Mouse (Mus musculus) erythroblast, embryonic 14.5 days (primary cell): ENCODE results near the gene Fyn. TPM values are rescaled to one million over a fixed set of nuclear protein-coding genes. Genes with fewer than 3 reads are reported as not detected.

ENCODE experiments used
- H3K27me3 ChIP-seq: 2 replicates; pipeline ENCODE4 v1.6.1; 2012; ENCODE audit warnings: inconsistent platforms; ENCODE audit not compliant: control insufficient read depth
- H3K36me3 ChIP-seq: 2 replicates; pipeline ENCODE4 v1.6.1; 2012; ENCODE audit warnings: mild to moderate bottlenecking, inconsistent platforms; ENCODE audit not compliant: control insufficient read depth
- H3K4me1 ChIP-seq: 2 replicates; pipeline ENCODE4 v1.6.1; 2012; ENCODE audit warnings: inconsistent platforms; ENCODE audit not compliant: control insufficient read depth
- H3K4me3 ChIP-seq: replicated peaks from 2 replicates; pipeline ENCODE3; 2012; ENCODE audit warnings: moderate library complexity, mild to moderate bottlenecking, inconsistent platforms
- H3K9me3 ChIP-seq: 2 replicates; pipeline ENCODE4 v1.6.1; 2012; ENCODE audit warnings: low read length, inconsistent platforms, mixed read lengths; ENCODE audit not compliant: control insufficient read depth
- GATA1 ChIP-seq: IDR thresholded peaks from 2 replicates; pipeline ENCODE4 v1.6.1; 2012; ENCODE audit warnings: low read length, inconsistent platforms, mixed read lengths
- TAL1 ChIP-seq: IDR thresholded peaks from 3 replicates; pipeline ENCODE4 v1.6.1; 2012; ENCODE audit warnings: low read length, inconsistent platforms, mixed read lengths
- polyA plus RNA-seq: library from polyadenylated mRNA; stranded (reverse); fragments of >175 nt; gene quantifications from 2 replicates; pipeline ENCODE4 v1.2.3, GENCODE M21; 2012

Gene Fyn
- polyA plus RNA-seq, 1 experiment: 1.1 TPM

- Histone ChIP-seq H3K4me3 (no peak overlapping the region), H3K4me1 (no peaks in the 10 kb centered on the region), H3K9me3 (no peaks in the 10 kb centered on the region), H3K27me3 (no peaks in the 10 kb centered on the region), H3K36me3 (no peaks in the 10 kb centered on the region; the same call in 1 of the 2 replicates)
- TF ChIP-seq GATA1 (no peak), TAL1 (no peak)
Observed at GRCm38 (mm10) chr10:39522857-39523614, 154.4 kb downstream of the Fyn start.

- Histone ChIP-seq H3K27me3 (no peaks in the 10 kb centered on the region), H3K4me3 (no peak overlapping the region), H3K9me3 (no peaks in the 10 kb centered on the region), H3K36me3 (no peaks in the 10 kb centered on the region; the same call in 1 of the 2 replicates), H3K4me1 (no peaks in the 10 kb centered on the region)
- TF ChIP-seq TAL1 (no peak), GATA1 (no peak)
Observed at GRCm38 (mm10) chr10:39524355-39524754, 155.7 kb downstream of the Fyn start.

GRCm38 (mm10) chr10:39525431-39525830 lies 156.8 kb downstream of the Fyn start:
- H3K36me3 ChIP-seq: no peaks in the 10 kb centered on the region; the same call in 1 of the 2 replicates
- H3K27me3 ChIP-seq: no peaks in the 10 kb centered on the region
- no peaks in the 10 kb centered on the region for H3K9me3 ChIP-seq
- no peak overlapping the region for H3K4me3 ChIP-seq
- TF ChIP-seq TAL1 (no peak), GATA1 (no peak)
- H3K4me1 ChIP-seq: no peaks in the 10 kb centered on the region

GRCm38 (mm10) chr10:39527113-39527512 lies 158.5 kb downstream of the Fyn start:
- Histone ChIP-seq H3K36me3 (no peaks in the 10 kb centered on the region; the same call in 1 of the 2 replicates), H3K27me3 (no peaks in the 10 kb centered on the region)
- TF ChIP-seq GATA1 (no peak), TAL1 (no peak)

GRCm38 (mm10) chr10:39529179-39529578 lies 160.5 kb downstream of the Fyn start:
- peaks cover 3% of the 10 kb centered on the region for H3K36me3 ChIP-seq
- no peaks in the 10 kb centered on the region for H3K9me3 ChIP-seq
- H3K4me1 ChIP-seq: no peaks in the 10 kb centered on the region
- H3K27me3 ChIP-seq: no peaks in the 10 kb centered on the region
- no peak overlapping the region for H3K4me3 ChIP-seq
- TF ChIP-seq TAL1: no peak
- no peak for TF ChIP-seq GATA1

More at GRCm38 (mm10) chr10:39527113-39527512, 158.5 kb downstream of the Fyn start:
- Histone ChIP-seq H3K4me3 (no peak overlapping the region), H3K9me3 (no peaks in the 10 kb centered on the region), H3K4me1 (no peaks in the 10 kb centered on the region)

- no peaks in the 10 kb centered on the region for H3K4me1 ChIP-seq
- no peaks in the 10 kb centered on the region for H3K27me3 ChIP-seq
- TF ChIP-seq GATA1 (no peak), TAL1 (no peak)
- no peaks in the 10 kb centered on the region for H3K9me3 ChIP-seq
- no peak overlapping the region for H3K4me3 ChIP-seq
- H3K36me3 ChIP-seq: peaks cover 13% of the 10 kb centered on the region
Observed at GRCm38 (mm10) chr10:39532008-39532740, 163.5 kb downstream of the Fyn start.

- TF ChIP-seq GATA1 (no peak), TAL1 (no peak)
- Histone ChIP-seq H3K36me3 (peaks cover 13% of the 10 kb centered on the region), H3K27me3 (no peaks in the 10 kb centered on the region), H3K4me3 (no peak overlapping the region), H3K9me3 (no peaks in the 10 kb centered on the region), H3K4me1 (no peaks in the 10 kb centered on the region)
Observed at GRCm38 (mm10) chr10:39532823-39533222, 164.2 kb downstream of the Fyn start.

GRCm38 (mm10) chr10:39534324-39535026 lies 165.8 kb downstream of the Fyn start:
- TF ChIP-seq GATA1: no peak
- no peak for TF ChIP-seq TAL1
- Histone ChIP-seq H3K4me3 (no peak overlapping the region), H3K4me1 (no peaks in the 10 kb centered on the region), H3K27me3 (no peaks in the 10 kb centered on the region), H3K36me3 (peaks cover 15% of the 10 kb centered on the region), H3K9me3 (no peaks in the 10 kb centered on the region)

GRCm38 (mm10) chr10:39535347-39535746 lies 166.7 kb downstream of the Fyn start:
- Histone ChIP-seq H3K4me1 (no peaks in the 10 kb centered on the region), H3K36me3 (peaks cover 15% of the 10 kb centered on the region), H3K27me3 (no peaks in the 10 kb centered on the region), H3K9me3 (no peaks in the 10 kb centered on the region), H3K4me3 (no peak overlapping the region)
- no peak for TF ChIP-seq TAL1
- no peak for TF ChIP-seq GATA1
